Mouse (Mus musculus): Measurements from ENCODE around the gene Ap2s1. TPM values are rescaled to one million over a fixed set of nuclear protein-coding genes. Genes with fewer than 3 reads are reported as not detected.

Gene Ap2s1
- total RNA-seq, 2 experiments from 2014 or later, result 278 to 295 TPM

GRCm38 (mm10) chr7:16746093-16746492, 7.9 kb downstream of the Ap2s1 start:
- DNase-seq (ENCODE audit: low spot score in 2 of 2), result peak; percentile 43 to 64
- intact Hi-C loops (cut with DNase I), result loop anchor here (2.0 to 10.0 kb wide), 2 partner anchors 59 to 149 kb away; partner anchors contain the start of gene Gng8

GRCm38 (mm10) chr7:16747656-16748055, 9.4 kb downstream of the Ap2s1 start:
- intact Hi-C loops (cut with DNase I), result loop anchor here (2.0 to 10.0 kb wide), 2 partner anchors 57 to 147 kb away; partner anchors contain the start of gene Gng8
- DNase-seq (ENCODE audit: low spot score in 2 of 2), result no peak

- DNase-seq (ENCODE audit: low spot score in 2 of 2), result peak in 1 of 2 experiments; percentile 34
- intact Hi-C loops (cut with DNase I), result no loop called here
These were observed 13.8 kb downstream of the Ap2s1 start for GRCm38 (mm10) chr7:16752016-16752415.

GRCm38 (mm10) chr7:16755362-16756017, 17.3 kb downstream of the Ap2s1 start:
- intact Hi-C loops (cut with DNase I), result no loop called here

GRCm38 (mm10) chr7:16758872-16759574, 20.8 kb downstream of the Ap2s1 start:
- peak; percentile 23 to 28 for DNase-seq (ENCODE audit: low spot score in 2 of 2)

More at GRCm38 (mm10) chr7:16755362-16756017, 17.3 kb downstream of the Ap2s1 start:
- DNase-seq (ENCODE audit: low spot score in 2 of 2), result no peak

GRCm38 (mm10) chr7:16760292-16760691, 22.1 kb downstream of the Ap2s1 start:
- no peak for DNase-seq (ENCODE audit: low spot score in 2 of 2)
- intact Hi-C loops (cut with DNase I), result no loop called here

More at GRCm38 (mm10) chr7:16758872-16759574, 20.8 kb downstream of the Ap2s1 start:
- intact Hi-C loops (cut with DNase I), result no loop called here

- intact Hi-C loops (cut with DNase I), result no loop called here
These were observed 22.8 kb downstream of the Ap2s1 start for GRCm38 (mm10) chr7:16761005-16761481.

GRCm38 (mm10) chr7:16761630-16762029, 23.4 kb downstream of the Ap2s1 start:
- intact Hi-C loops (cut with DNase I), result no loop called here
- no peak for DNase-seq (ENCODE audit: low spot score in 2 of 2)

More at GRCm38 (mm10) chr7:16761005-16761481, 22.8 kb downstream of the Ap2s1 start:
- no peak for DNase-seq (ENCODE audit: low spot score in 2 of 2)

GRCm38 (mm10) chr7:16763463-16764218, 25.4 kb downstream of the Ap2s1 start:
- no peak for DNase-seq (ENCODE audit: low spot score in 2 of 2)

GRCm38 (mm10) chr7:16766443-16766842, 28.2 kb downstream of the Ap2s1 start:
- no peak for DNase-seq (ENCODE audit: low spot score in 2 of 2)
- intact Hi-C loops (cut with DNase I), result no loop called here

More at GRCm38 (mm10) chr7:16763463-16764218, 25.4 kb downstream of the Ap2s1 start:
- intact Hi-C loops (cut with DNase I), result no loop called here

GRCm38 (mm10) chr7:16775888-16776287, 37.7 kb downstream of the Ap2s1 start:
- intact Hi-C loops (cut with DNase I), result no loop called here
- DNase-seq (ENCODE audit: low spot score in 2 of 2), result no peak

GRCm38 (mm10) chr7:16780076-16780475, 41.9 kb downstream of the Ap2s1 start:
- no peak for DNase-seq (ENCODE audit: low spot score in 2 of 2)
- intact Hi-C loops (cut with DNase I), result no loop called here

- intact Hi-C loops (cut with DNase I), result no loop called here
- DNase-seq (ENCODE audit: low spot score in 2 of 2), result peak; percentile 45 to 64
These were observed 42.8 kb downstream of the Ap2s1 start, which contains the start of gene Slc1a5 for GRCm38 (mm10) chr7:16780825-16781554. TSS of gene Slc1a5 (plus strand) at chr7:16781340.

GRCm38 (mm10) chr7:16781555-16781815, 43.3 kb downstream of the Ap2s1 start:
- intact Hi-C loops (cut with DNase I), result no loop called here
- DNase-seq (ENCODE audit: low spot score in 2 of 2), result no peak

GRCm38 (mm10) chr7:16781816-16782554, 43.8 kb downstream of the Ap2s1 start:
- intact Hi-C loops (cut with DNase I), result no loop called here
- DNase-seq (ENCODE audit: low spot score in 2 of 2), result peak in 1 of 2 experiments; percentile 20

GRCm38 (mm10) chr7:16782555-16783125, 44.4 kb downstream of the Ap2s1 start:
- intact Hi-C loops (cut with DNase I), result no loop called here
- no peak for DNase-seq (ENCODE audit: low spot score in 2 of 2)

GRCm38 (mm10) chr7:16783224-16783688, 45.0 kb downstream of the Ap2s1 start:
- DNase-seq (ENCODE audit: low spot score in 2 of 2), result no peak
- intact Hi-C loops (cut with DNase I), result no loop called here

GRCm38 (mm10) chr7:16783758-16784415, 45.7 kb downstream of the Ap2s1 start:
- intact Hi-C loops (cut with DNase I), result no loop called here
- no peak for DNase-seq (ENCODE audit: low spot score in 2 of 2)
